Mouse (Mus musculus) gastrocnemius, postnatal 4 days (tissue): ENCODE measurements around the gene Agfg2. TPM values are rescaled to one million over a fixed set of nuclear protein-coding genes. Genes with fewer than 3 reads are reported as not detected.
"Not testable (repeated sequence)": the region's sequence is repeated elsewhere in the genome, so short reads cannot be mapped to it uniquely, and the experiment has no call there.

Experiments
- DNase-seq, 2 experiments: peaks; one replicate each; pipeline ENCODE4 v3.0.0; 2021 to 2022; ENCODE audit warnings: low spot score in 2 of 2, mixed read lengths in 2 of 2
- total RNA-seq, 2 experiments: library from RNA; stranded (reverse); gene quantifications; 2 replicates each; pipeline ENCODE4 v1.2.3; 2021

Agfg2 gene
- total RNA-seq, 2 experiments from 2014 or later = 7.8 to 7.9 TPM

- no peak for DNase-seq
Observed at GRCm38 (mm10) chr5:137645652-137646091, 38.9 kb downstream of the Agfg2 start, which contains the start of gene Irs3. Gene Irs3 (minus strand): TSS chr5:137645714.

- peak in 1 of 2 experiments; percentile 39 for DNase-seq
Observed at GRCm38 (mm10) chr5:137645091-137645651, 39.4 kb downstream of the Agfg2 start.

- no peak for DNase-seq
Observed at GRCm38 (mm10) chr5:137644484-137644883, 40.0 kb downstream of the Agfg2 start.

- no peak for DNase-seq
Observed at GRCm38 (mm10) chr5:137642886-137643285, 41.6 kb downstream of the Agfg2 start.

DNA sequence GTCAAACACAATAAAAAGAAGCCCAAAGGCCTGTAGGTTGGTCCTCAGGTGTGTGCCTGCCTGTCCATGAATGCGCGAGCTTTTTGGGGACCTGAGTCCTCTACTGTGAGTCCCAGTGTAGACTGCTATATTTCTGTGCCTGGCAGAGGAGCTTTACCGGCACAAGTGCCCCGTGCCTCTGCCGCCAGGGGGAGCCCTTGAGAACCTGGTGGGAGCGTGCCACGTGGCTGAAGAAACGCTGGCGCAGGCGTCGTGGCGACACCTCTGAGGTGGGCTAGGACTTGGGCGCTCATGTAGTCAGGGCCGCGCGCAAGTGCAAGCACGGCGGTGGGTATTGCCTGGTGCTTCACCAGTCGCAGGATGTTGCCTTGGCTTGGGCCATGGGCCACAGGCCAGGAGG is 43.5 kb downstream of the Agfg2 start, which contains the start of gene Sap25:
Sap25 (plus strand) TSS at position 281 of the 400 bp plus-strand sequence.
- no peak for DNase-seq

- no peak for DNase-seq
Observed at GRCm38 (mm10) chr5:137639472-137639871, 45.1 kb downstream of the Agfg2 start.

GRCm38 (mm10) chr5:137633397-137634084 is 51.0 kb downstream of the Agfg2 start:
- DNase-seq = no peak

DNA sequence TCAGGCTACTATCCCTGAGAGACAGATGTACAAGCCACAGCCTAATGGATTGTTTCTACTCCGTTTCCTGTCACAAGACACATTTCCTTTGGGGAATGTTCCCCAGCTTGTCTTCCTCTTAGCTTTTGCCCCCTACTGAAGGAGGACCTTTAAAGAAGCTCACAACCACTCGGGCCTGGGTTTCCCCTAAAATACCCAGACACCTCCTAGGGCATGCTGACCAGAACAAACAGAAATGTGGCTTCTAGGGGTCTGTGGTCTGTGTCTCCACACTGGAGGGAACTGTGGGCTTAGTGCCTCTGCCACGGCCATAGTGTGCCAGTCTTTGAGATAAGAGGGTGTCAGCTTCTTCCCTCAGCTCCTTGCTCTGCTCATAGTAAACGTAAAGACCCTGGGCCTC is 52.9 kb downstream of the Agfg2 start:
- DNase-seq = no peak

DNA sequence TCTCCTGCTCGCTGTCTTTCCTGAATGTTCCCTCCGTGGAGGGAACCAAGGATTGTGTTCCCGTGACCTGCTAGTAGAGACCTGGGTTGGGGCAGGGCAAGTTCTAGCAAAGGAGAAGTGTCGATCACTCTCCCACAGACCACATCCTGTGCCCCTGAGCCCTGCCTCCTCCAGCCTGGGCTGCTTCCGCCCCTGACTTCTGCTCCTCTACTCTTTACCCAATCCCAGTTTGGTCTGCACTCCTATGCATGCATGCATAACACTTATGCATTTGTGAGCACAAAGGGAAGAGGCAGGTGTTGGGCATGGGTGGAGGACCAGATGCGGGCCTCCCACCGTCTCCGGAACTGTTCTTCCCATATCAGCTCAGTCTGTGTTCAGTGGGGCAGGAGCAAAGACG is 53.4 kb downstream of the Agfg2 start:
- no peak for DNase-seq

DNA sequence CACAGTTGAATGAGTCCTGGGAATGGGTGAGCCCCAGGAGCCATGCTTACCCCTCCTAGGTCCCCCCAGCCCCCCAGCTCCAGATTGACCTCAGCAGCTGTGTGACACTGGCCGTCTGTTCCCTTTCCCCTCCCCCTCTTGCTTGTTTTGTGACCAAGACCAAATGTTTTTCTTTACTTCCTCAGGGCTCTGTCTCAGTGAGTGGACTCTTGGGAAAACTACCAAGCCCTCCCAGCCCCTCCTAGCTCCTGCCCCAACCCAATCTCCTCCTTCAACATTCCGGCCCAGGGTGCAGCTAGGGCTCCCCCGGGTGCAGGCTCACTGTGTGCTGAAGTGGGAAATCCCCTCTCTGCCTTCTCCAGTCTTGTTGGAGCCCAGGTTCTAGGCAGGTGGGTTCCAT is 53.9 kb downstream of the Agfg2 start:
- no peak for DNase-seq

- no peak for DNase-seq
Observed at GRCm38 (mm10) chr5:137629906-137630545, 54.5 kb downstream of the Agfg2 start.

- peak in 1 of 2 experiments; percentile 42 for DNase-seq
Observed at GRCm38 (mm10) chr5:137629306-137629721, 55.2 kb downstream of the Agfg2 start.

DNA sequence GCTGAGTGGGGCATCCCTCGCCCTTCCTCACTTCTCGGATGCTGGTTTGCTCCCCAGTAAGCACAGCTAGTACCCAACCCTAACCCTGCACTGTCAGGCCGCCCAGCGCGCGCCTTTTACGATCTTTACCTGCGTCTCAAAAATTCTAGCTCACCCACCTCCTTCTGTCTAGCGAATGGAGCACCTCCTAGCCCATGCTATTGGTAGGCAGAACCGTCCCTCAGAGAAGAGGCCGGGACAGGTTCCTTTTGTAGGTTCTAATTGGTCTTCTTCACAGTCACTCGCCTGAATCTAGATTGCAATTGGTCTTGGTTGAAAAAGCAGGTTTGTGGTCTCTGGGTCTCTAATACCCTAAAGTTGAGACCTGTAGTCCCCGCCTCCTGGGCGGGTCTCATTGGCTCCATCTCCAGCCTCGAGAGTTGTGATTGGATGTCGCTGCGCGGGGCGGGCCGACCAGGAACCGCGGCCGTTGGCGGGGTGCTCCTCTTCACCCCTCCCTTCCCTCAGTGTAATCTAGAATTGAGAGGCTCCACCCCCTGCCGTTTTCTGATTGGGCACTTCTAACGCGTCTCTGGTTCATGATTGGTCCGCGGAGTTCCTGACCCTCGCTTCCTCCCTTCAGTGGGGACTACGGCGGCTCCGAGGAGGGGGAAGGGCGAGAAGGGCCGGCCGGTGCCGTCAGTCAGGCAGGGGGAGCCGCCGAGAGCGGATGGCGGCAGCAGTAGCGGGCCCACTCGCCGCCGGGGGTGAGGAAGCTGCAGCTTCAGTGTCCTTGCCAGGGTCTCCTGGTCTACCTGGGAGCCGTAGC is 55.8 kb downstream of the Agfg2 start, which contains the start of the genes Fbxo24, Lrch4 and Gm20605:
Fbxo24 (minus strand) TSS at position 505 of the 808 bp plus-strand sequence.
Lrch4 (plus strand) TSS at position 624 of the 808 bp plus-strand sequence.
Gm20605 (plus strand) TSS at position 678 of the 808 bp plus-strand sequence.
- peak; percentile 93 to 98 for DNase-seq

DNA sequence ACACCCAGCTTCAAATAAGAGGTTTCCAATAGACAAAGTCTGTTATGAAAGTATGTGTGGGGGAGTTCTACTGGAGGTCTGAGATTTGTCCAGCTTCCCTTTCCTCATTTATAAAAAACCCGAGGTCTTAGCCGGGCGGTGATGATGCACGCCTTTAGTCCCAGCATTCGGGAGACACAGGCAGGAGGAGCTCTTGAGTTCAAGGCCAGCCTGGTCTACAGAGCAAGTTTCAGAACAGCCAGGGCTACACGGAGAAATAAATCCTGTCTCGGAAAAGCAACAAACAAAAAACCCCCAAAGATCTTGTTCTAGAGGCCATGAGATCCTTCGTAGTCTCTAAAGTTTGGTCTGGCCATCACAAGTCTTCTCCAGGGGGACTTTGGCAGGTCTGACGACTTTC is 56.5 kb downstream of the Agfg2 start:
- DNase-seq = no peak

DNA sequence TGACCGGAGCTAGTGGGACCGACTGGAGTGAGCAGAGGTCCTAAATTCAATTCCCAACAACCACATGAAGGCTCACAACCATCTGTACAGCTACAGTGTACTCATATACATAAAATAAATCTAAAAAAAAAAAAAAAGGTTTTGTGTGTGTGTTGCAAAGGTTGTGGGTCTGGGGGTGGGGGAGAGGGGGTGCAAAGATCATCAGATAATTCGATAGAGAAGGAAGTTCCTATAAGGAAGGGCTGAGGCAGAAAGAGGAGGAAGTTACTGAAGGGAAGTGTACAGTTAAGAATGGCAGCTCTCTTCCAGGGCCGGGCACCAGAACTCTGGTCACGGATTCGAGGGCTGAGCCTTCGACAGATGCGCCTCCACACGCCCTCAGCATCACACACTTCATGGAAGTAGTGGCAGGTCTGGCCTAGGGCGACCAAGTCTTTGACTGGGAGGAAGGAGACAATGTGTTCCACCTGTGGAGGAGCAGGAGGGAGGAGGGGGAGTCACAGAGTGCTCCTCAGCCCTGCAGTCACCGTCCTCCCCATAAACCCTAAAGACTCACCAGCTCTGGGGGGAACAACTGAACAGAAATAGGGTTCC is 60.5 kb downstream of the Agfg2 start:
- DNase-seq = no peak

- DNase-seq = no peak
Observed at GRCm38 (mm10) chr5:137615347-137615746, 69.2 kb downstream of the Agfg2 start.

GRCm38 (mm10) chr5:137614921-137615320 is 69.6 kb downstream of the Agfg2 start:
- not testable (repeated sequence) for DNase-seq

DNA sequence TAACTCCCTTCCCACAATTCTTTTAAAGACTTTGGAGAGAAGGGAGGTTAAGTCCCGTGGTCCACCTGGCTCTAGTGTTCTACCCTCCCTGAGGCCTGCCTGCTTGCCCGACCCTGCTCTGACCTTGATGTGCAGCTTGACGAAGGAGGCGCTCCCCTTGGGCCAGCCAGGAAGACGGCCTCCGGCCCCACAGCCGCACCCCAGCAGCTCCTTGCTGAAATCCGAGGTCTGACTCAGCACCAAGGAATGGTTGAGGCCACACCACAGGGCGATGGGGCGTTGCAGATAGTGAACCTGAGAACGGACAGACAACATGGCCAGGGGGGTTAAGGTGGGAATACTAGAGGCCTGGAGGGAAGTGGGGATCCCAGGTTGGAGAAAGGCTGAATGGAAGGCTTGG is 71.0 kb downstream of the Agfg2 start, which contains the start of gene Pcolce:
Pcolce (minus strand) TSS at position 235 of the 400 bp plus-strand sequence.
- no peak for DNase-seq

GRCm38 (mm10) chr5:137613076-137613475 is 71.5 kb downstream of the Agfg2 start:
- no peak for DNase-seq

DNA sequence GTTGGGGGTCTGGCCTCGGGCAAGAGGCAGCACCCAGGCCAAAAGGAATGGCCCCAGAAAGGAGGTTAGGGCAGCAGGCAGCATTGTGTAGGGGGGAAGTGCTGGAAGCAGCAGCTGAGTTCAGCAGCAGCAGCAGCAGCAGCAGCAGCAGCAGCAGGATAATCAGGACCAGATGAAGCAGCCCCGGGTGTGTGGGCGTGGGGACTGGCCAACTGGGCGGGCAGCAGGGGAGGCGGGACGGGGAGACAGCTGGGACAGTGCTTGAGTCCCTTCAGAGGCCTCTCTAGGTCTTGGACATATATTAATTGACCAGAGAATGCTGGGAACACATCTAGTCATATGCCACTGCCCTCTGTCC is 73.3 kb downstream of the Agfg2 start:
- peak; percentile 72 to 87 for DNase-seq
